Mouse (Mus musculus) megakaryocyte, embryonic 14.5 days (primary cell): ENCODE measurements around the gene Sema3d.

Source experiments
- FLI1 ChIP-seq: IDR thresholded peaks from 2 replicates; pipeline ENCODE4 v1.6.1; 2012; ENCODE audit warnings: low read length, inconsistent platforms, mixed read lengths
- GATA1 ChIP-seq: IDR thresholded peaks from 3 replicates; pipeline ENCODE4 v1.6.1; 2012; ENCODE audit warnings: mixed read lengths, low read length, inconsistent platforms, borderline replicate concordance

- TF ChIP-seq FLI1 (no peak), GATA1 (no peak)
Observed at GRCm38 (mm10) chr5:12491704-12492103, 108.5 kb downstream of the Sema3d start.
